Mouse (Mus musculus): ENCODE measurements around the gene Spata31d1a. TPM values are rescaled to one million over a fixed set of nuclear protein-coding genes. Genes with fewer than 3 reads are reported as not detected.
A peak's percentile ranks its signal among the peaks of the same experiment; 100 is the strongest.
"Not testable (repeated sequence)": the region's sequence is repeated elsewhere in the genome, so short reads cannot be mapped to it uniquely, and the experiment has no call there.

Spata31d1a gene
- polyA plus RNA-seq, 1 experiment from 2014 or later = not detected

DNA sequence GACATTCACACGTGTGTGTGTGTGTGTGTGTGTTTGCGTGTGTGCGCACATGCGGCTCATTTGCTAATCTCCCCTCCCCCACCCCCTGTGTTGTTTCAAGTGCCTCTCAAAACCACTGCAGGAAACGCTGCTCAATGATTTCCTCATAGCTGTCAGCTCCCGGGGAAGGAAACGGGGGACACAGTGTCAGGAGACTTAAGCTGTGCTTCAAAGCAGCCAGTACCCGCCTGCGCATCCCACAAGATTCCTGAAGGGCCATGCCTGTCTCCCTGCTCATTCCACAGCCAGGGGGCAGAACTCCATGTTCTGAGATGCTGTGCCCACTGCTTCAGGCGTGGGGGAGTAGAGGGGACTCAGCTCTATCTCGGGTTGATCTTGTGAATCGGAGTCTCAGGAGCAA lies 5.6 kb downstream of the Spata31d1a start:
- TF ChIP-seq CTCF (IDR thresholded peaks at IDR 0.05; ENCODE audit: low read depth) = peak; percentile 61
- WGBS = 37% methylated on average over 12 of the region's 12 CpGs
- Histone ChIP-seq H3K4me3 (replicated peaks; ENCODE audit: low read depth, low read length) (no peak overlapping the region), H3K27ac (no peak overlapping the region), H3K9me3 (replicated peaks; ENCODE audit: low read length) (no peaks in the 10 kb centered on the region), H3K27me3 (ENCODE audit: insufficient read depth, low read length) (no peaks in the 10 kb centered on the region), H3K4me1 (replicated peaks; ENCODE audit: insufficient read depth, low read length) (no peaks in the 10 kb centered on the region), H3K36me3 (ENCODE audit: insufficient read depth, low read length) (no peaks in the 10 kb centered on the region), H3K9ac (ENCODE audit: low read depth, low read length) (no peak overlapping the region), H3K4me2 (ENCODE audit: low read length) (peak overlapping the region; percentile 7; the same call in 1 of the 2 replicates)
- ATAC-seq (replicated peaks; ENCODE audit: low FRiP score, low read depth) (no peak; the same call in 1 of the 2 replicates), DNase-seq (ENCODE audit: low spot score) (peak; percentile 70)

DNA sequence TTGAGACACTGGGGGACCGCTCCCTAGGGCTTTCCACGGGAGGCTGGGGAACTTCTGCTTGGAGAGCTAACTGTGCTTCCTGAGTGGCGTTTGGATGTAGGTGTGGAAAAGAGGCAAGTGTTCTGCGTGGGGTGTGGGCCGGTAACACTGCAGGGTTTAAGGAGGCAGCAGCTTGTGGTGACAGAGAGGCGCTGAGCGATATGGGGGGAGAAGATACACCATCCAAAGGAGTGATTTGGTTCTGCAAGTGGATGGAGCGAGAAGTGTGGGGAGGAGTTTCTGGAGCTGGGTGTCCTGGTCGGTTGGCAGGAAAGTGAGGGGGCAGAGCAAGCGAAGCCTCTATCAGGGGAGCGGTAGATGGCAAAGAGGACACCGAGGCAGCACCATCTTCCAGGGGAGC lies 6.6 kb downstream of the Spata31d1a start:
- 82% methylated on average over 12 of the region's 12 CpGs for WGBS
- Histone ChIP-seq H3K4me3 (replicated peaks; ENCODE audit: low read depth, low read length) (no peak overlapping the region), H3K27ac (no peak overlapping the region), H3K4me2 (ENCODE audit: low read length) (no peak overlapping the region), H3K36me3 (ENCODE audit: insufficient read depth, low read length) (no peaks in the 10 kb centered on the region), H3K4me1 (replicated peaks; ENCODE audit: insufficient read depth, low read length) (no peaks in the 10 kb centered on the region), H3K27me3 (ENCODE audit: insufficient read depth, low read length) (no peaks in the 10 kb centered on the region), H3K9me3 (replicated peaks; ENCODE audit: low read length) (no peaks in the 10 kb centered on the region), H3K9ac (ENCODE audit: low read depth, low read length) (no peak overlapping the region)
- TF ChIP-seq CTCF (IDR thresholded peaks at IDR 0.05; ENCODE audit: low read depth) = no peak
- DNase-seq (ENCODE audit: low spot score) = no peak
- ATAC-seq (replicated peaks; ENCODE audit: low FRiP score, low read depth) = no peak

DNA sequence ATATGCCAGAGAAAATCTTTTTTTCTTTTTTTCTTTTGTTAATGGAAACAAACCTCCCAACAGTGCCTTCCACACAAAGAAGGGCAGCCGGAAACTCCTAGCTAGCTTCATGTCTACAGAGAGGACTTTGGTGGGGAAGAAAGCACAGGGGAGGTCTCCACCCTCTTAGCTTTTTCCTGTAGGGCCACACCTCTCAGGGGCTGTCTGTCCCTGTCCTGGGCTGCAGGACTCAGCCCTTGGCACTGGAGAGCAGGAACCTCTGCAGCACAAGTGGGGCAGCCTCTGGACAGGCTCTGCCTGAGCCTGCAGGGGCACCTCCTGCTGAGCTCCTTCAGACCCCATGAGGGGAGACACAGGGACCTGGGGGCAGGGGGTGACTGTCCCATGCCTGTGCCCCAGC lies 10.0 kb downstream of the Spata31d1a start:
- H3K36me3 ChIP-seq (ENCODE audit: insufficient read depth, low read length); DNase-seq (ENCODE audit: low spot score); H3K27me3 ChIP-seq (ENCODE audit: insufficient read depth, low read length); H3K4me1 ChIP-seq (replicated peaks; ENCODE audit: insufficient read depth, low read length); H3K9ac ChIP-seq (ENCODE audit: low read depth, low read length); H3K4me2 ChIP-seq (ENCODE audit: low read length); H3K27ac ChIP-seq; H3K4me3 ChIP-seq (replicated peaks; ENCODE audit: low read depth, low read length); ATAC-seq (replicated peaks; ENCODE audit: low FRiP score, low read depth); H3K9me3 ChIP-seq (replicated peaks; ENCODE audit: low read length): not testable (repeated sequence)
- 57% methylated on average over 1 of the region's 1 CpGs for WGBS

DNA sequence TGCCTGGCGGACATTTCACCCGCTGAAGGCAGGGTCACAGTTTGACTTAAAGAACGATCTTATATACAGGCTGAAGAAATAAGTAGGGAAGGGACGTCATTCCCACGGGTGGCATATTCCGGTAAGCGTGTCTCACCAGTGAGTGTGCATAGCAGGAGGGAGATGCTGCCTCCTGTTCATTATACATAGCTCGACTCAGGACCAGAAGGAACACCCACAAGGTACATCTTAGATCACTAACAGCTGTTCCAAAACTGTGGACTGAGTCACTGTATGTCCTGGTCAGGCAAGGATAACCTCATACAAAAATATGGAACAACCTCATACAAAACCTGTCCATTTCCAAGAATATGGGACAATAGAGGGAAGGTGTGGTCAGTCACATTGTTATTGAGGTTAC lies 11.0 kb downstream of the Spata31d1a start:
- H3K4me1 ChIP-seq (replicated peaks; ENCODE audit: insufficient read depth, low read length) = no peaks in the 10 kb centered on the region
- DNase-seq (ENCODE audit: low spot score) (no peak), ATAC-seq (replicated peaks; ENCODE audit: low FRiP score, low read depth) (no peak)
- H3K36me3 ChIP-seq (ENCODE audit: insufficient read depth, low read length) = no peaks in the 10 kb centered on the region
- no peak overlapping the region for H3K4me2 ChIP-seq (ENCODE audit: low read length)
- 90% methylated on average over 8 of the region's 8 CpGs for WGBS
- H3K9me3 ChIP-seq (replicated peaks; ENCODE audit: low read length) = no peaks in the 10 kb centered on the region
- H3K27ac ChIP-seq = no peak overlapping the region
- no peak overlapping the region for H3K4me3 ChIP-seq (replicated peaks; ENCODE audit: low read depth, low read length)
- TF ChIP-seq CTCF (IDR thresholded peaks at IDR 0.05; ENCODE audit: low read depth) = no peak
- no peaks in the 10 kb centered on the region for H3K27me3 ChIP-seq (ENCODE audit: insufficient read depth, low read length)
- H3K9ac ChIP-seq (ENCODE audit: low read depth, low read length) = no peak overlapping the region

DNA sequence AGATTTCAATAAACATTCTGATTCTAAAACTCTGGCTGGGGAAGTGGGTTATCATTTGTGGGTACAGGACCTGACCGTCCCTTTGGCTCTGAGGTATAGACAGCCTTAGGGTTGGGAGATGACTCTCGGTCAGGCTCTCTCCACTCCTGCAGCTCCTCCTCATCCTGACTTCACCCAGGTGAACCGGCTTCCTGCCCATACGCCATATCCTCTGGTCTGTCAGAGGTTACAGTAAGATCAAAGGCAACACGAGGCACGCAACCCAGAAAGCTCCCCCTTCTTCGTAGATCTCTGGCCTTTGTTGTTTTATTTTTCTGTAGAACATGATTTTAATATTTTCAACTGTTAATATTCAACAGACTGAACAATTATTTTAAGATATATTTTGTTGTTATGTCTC lies 14.3 kb downstream of the Spata31d1a start:
- Histone ChIP-seq H3K9me3 (replicated peaks; ENCODE audit: low read length) (no peaks in the 10 kb centered on the region), H3K27me3 (ENCODE audit: insufficient read depth, low read length) (no peaks in the 10 kb centered on the region), H3K4me3 (replicated peaks; ENCODE audit: low read depth, low read length) (no peak overlapping the region), H3K36me3 (ENCODE audit: insufficient read depth, low read length) (no peaks in the 10 kb centered on the region), H3K27ac (no peak overlapping the region), H3K9ac (ENCODE audit: low read depth, low read length) (no peak overlapping the region), H3K4me2 (ENCODE audit: low read length) (no peak overlapping the region), H3K4me1 (replicated peaks; ENCODE audit: insufficient read depth, low read length) (no peaks in the 10 kb centered on the region)
- 77% methylated on average over 7 of the region's 7 CpGs for WGBS
- ATAC-seq (replicated peaks; ENCODE audit: low FRiP score, low read depth) (no peak), DNase-seq (ENCODE audit: low spot score) (no peak)
- TF ChIP-seq CTCF (IDR thresholded peaks at IDR 0.05; ENCODE audit: low read depth) = no peak

DNA sequence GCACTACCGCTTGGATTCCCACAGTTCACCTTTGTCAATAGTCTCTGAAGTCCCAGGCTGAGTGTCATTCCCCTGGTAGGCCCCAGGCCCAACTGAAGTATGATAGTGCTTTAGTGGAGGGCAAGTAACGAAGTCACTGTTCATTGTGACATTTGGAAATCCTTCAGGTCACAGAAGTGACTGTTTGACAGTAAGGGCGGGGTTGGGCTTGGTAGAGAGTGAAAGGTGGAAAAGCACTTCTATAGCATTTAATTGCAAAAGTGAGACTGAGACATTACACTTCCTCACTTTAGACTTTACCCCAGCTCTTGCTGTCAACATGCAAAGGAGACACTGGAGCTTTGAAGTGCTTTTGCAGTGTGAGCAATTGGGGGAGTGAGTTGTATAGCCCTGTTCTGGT lies 16.1 kb downstream of the Spata31d1a start, which contains the start of gene 4921517D22Rik:
Gene 4921517D22Rik, minus strand, starts transcription at position 101 of the 400 bp plus-strand sequence.
- H3K4me3 ChIP-seq (replicated peaks; ENCODE audit: low read depth, low read length) = no peak within 1 kb of the TSS
- no peak for ATAC-seq (replicated peaks; ENCODE audit: low FRiP score, low read depth)
- no peaks in the 10 kb centered on the region for H3K9me3 ChIP-seq (replicated peaks; ENCODE audit: low read length)
- H3K4me2 ChIP-seq (ENCODE audit: low read length) = no peak within 1 kb of the TSS
- TF ChIP-seq CTCF (IDR thresholded peaks at IDR 0.05; ENCODE audit: low read depth) = no peak
- H3K4me1 ChIP-seq (replicated peaks; ENCODE audit: insufficient read depth, low read length) = no peaks in the 10 kb centered on the region
- no peaks in the 10 kb centered on the region for H3K27me3 ChIP-seq (ENCODE audit: insufficient read depth, low read length)
- DNase-seq (ENCODE audit: low spot score) = no peak
- 92% methylated on average over 3 of the region's 3 CpGs for WGBS
- H3K36me3 ChIP-seq (ENCODE audit: insufficient read depth, low read length) = no peaks in the 10 kb centered on the region
- H3K9ac ChIP-seq (ENCODE audit: low read depth, low read length) = no peak within 1 kb of the TSS
- no peak within 1 kb of the TSS for H3K27ac ChIP-seq

DNA sequence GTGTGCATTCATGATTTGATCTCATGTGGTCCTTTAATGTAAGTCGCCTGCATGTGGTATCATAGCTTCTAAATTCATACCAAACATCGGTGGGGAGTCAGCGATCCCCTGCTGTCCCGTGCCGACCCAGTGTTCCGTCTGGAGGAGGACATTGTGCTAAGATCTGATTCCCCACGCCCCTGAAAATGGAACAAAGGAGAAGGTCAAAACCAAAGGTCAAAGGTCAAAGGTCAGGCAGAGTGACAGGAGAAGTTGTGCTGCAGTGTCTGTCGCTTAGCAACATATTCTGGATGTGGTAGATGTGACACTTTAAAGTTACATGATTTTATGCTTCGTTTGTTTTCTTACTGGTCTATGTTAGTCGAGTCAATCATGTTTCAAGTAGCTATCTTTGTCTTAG lies 18.7 kb downstream of the Spata31d1a start:
- H3K27ac ChIP-seq = no peak overlapping the region
- no peak for ATAC-seq (replicated peaks; ENCODE audit: low FRiP score, low read depth)
- H3K4me2 ChIP-seq (ENCODE audit: low read length) = no peak overlapping the region
- no peaks in the 10 kb centered on the region for H3K4me1 ChIP-seq (replicated peaks; ENCODE audit: insufficient read depth, low read length)
- no peak overlapping the region for H3K4me3 ChIP-seq (replicated peaks; ENCODE audit: low read depth, low read length)
- no peak for DNase-seq (ENCODE audit: low spot score)
- H3K27me3 ChIP-seq (ENCODE audit: insufficient read depth, low read length) = no peaks in the 10 kb centered on the region
- 70% methylated on average over 10 of the region's 10 CpGs for WGBS
- no peak overlapping the region for H3K9ac ChIP-seq (ENCODE audit: low read depth, low read length)
- no peaks in the 10 kb centered on the region for H3K9me3 ChIP-seq (replicated peaks; ENCODE audit: low read length)
- no peak for TF ChIP-seq CTCF (IDR thresholded peaks at IDR 0.05; ENCODE audit: low read depth)
- H3K36me3 ChIP-seq (ENCODE audit: insufficient read depth, low read length) = no peaks in the 10 kb centered on the region

All from kidney, postnatal 0 days (tissue).